Mouse (Mus musculus): Measurements from ENCODE around the gene Cc2d2a. TPM values are rescaled to one million over a fixed set of nuclear protein-coding genes. Genes with fewer than 3 reads are reported as not detected.

The Cc2d2a gene
- total RNA-seq, 4 experiments from 2014 or later, result 6.8 to 10.3 (median 8.7) TPM

Other genes with a start within 250 kb of the Cc2d2a start
- gene C1qtnf7, start 146.8 kb upstream of the Cc2d2a start, total RNA-seq (2022), result 1 to 10 TPM; 5.7 to 8.5 (median 6.1) TPM
- gene Bst1, start 156.5 kb downstream of the Cc2d2a start, total RNA-seq (2022), result 1 to 10 TPM; 1.7 to 3.6 (median 2.3) TPM
- 10 to 100 TPM; 36.4 to 43.2 (median 38.0) TPM for gene Fbxl5, start 159.3 kb downstream of the Cc2d2a start, total RNA-seq (2022)
- 1 to 10 TPM; 5.8 to 9.5 (median 6.5) TPM for gene Cd38, start 206.2 kb downstream of the Cc2d2a start, total RNA-seq (2022)

Measured in heart, adult 8-10 months (tissue).